Mouse (Mus musculus) megakaryocyte-erythroid progenitor cell, adult 5-6 weeks (primary cell): ENCODE data around the gene Wdr13. TPM values are rescaled to one million over a fixed set of nuclear protein-coding genes. Genes with fewer than 3 reads are reported as not detected.
"Not testable (repeated sequence)": the region's sequence is repeated elsewhere in the genome, so short reads cannot be mapped to it uniquely, and the experiment has no call there.

Experiments
- ATAC-seq: replicated peaks from 2 replicates; pipeline ENCODE4 v1.8.0; 2016; ENCODE audit warnings: mild to moderate bottlenecking, inconsistent platforms; ENCODE audit not compliant: severe bottlenecking, poor library complexity, low FRiP score, low TSS enrichment
- total RNA-seq, 2 experiments: library from RNA; stranded (forward) in 1 of 2; stranded (reverse) in 1 of 2; fragments of 200-1000, 215-1000 nt in 1 of 2; fragments of >200 nt in 1 of 2; fragmentation: Nextera tagmentation in 1 of 2; gene quantifications; 2 replicates each; pipeline ENCODE4 v1.2.3; 2014 to 2017

Wdr13 gene
- total RNA-seq, 2 experiments from 2014 or later: 14.9 to 23.0 TPM

DNA sequence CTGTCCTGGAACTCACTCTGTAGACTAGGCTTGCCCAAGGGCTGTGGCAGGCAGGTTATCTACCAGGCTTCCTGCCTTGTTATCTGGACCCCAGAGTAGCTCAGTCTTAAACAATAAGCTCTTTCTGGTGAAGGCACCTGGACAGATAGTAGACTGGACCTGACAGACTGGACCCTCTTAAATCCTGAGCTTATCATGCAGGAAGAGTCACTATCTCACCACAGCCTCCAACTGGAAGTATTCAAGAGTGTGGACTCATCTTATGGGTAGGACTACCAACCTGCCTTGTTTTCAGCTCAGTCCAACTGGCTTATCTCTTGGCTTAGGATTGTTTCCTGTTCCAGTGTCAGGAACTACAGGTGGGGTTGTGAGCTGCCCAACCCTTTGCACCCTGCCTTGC is 15.4 kb downstream of the Wdr13 start:
- peak; percentile 52 for ATAC-seq

DNA sequence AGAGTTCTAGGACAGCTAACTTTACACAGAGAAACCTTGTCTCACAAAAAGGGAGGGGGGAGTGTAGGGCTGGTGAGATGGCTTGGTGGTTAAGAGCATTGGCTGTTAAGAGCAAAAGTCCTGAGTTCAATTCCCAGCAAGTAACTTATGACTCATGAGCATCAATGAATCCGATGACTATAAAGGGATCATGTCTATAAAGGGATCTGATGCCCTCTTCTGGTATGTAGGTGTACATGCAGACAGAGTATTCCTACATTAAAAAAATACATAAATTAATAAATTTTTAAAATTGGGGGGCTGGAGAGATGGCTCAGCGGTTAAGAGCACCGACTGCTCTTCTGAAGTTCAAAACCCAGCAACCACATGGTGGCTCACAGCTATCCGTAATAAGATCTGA is 17.4 kb downstream of the Wdr13 start:
- ATAC-seq: no peak

DNA sequence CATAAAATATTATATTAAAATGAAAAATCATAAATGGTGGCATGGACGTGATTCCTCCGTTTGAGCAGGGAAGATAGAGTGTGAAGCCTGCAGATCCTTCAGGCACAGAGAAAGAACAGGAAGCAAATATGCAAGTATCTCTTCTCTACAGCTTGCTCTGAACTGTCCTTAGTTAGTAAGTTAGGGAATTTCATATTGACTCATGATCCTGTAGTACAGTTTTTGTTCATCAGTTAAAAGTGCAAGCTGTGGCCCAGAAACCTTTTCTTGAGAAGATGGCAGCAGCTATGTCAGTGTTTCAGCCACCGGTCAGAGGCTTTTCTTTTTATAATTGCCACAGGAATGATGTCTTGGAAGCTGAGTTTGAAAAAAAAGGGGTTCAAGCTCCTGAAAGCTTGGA is 27.7 kb downstream of the Wdr13 start:
- ATAC-seq: no peak

DNA sequence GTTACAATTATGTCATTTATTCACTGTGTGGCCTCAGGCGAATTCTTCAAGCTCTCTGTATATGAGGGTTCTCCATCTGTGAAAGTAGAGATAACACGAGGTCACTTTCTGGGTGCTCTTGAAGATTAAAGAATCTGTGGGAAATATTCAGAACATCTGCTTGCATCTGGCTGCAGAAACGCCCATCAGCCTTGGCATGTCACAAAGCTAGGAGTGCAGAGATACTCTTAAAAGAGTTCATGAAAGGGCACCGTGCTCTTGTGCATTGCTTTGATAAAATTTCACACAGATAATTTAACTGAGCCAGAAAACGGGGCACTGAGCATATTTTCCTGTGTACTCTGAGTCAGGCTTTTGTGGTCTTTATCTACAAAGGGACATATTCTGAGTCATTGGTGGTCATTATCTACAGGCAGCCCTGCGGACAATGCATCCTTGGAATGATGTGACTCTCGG is 30.5 kb downstream of the Wdr13 start:
- peak; percentile 96 for ATAC-seq

DNA sequence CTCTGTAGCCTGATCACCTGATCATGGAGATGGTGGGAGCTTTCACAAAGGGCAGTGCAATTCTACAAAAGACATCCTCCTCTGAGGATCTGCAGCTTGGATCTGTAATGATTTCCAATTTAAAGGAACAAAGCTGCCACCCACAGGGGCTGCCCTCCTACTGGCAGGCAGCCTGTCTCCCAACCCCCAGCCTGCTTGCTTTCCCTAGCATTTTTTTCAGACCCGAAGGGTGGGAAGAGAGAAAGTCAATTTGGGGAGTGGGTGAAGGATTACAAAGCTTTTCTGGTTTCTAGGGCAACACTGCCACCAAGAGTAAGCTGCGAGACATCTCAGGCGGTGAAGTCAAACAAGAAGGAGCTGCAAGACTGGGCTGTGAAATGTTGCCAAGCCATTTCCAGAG is 31.7 kb downstream of the Wdr13 start:
- no peak for ATAC-seq

DNA sequence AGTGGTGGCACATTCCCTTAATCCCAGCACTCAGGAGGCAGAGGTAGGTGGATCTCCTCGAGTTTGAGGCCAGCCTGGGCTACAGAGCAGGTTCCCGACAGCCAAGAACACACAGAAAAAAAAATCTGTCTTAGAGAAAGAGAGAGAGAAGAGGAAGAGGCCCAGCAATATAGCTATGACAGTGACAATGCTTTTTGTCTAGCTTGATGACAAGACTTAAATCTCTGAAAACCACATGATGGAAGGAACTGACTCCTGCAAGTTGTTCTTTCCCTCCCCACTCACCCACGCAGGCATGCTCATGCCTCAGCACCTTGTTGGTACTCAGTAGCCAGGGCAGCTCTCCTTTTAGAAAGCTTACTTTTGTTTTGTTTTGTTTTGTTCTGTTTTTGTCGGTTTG is 33.3 kb downstream of the Wdr13 start:
- no peak for ATAC-seq

DNA sequence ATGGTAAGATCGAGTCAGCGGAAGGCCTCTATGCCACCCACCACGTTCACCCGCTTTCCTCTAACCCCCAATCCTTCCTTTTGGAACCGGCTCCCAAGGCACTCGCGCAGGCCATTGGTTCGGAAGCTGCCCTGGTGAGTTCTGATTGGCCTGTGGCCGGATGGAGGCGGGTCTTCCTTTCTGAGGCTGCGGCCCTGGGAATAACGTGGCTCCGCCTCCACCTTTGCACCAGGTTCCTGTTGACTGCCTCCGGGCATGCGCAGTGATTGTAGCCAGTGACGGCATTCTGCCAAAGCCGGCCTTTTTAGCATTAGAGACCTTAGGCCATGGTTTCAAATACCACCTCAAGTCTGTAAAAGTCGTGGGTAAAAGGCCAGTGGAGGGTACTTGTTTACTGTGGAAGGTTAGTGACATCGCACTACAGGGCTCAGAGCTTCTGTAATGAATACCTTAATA is 35.9 kb downstream of the Wdr13 start:
- ATAC-seq: peak; percentile 98

DNA sequence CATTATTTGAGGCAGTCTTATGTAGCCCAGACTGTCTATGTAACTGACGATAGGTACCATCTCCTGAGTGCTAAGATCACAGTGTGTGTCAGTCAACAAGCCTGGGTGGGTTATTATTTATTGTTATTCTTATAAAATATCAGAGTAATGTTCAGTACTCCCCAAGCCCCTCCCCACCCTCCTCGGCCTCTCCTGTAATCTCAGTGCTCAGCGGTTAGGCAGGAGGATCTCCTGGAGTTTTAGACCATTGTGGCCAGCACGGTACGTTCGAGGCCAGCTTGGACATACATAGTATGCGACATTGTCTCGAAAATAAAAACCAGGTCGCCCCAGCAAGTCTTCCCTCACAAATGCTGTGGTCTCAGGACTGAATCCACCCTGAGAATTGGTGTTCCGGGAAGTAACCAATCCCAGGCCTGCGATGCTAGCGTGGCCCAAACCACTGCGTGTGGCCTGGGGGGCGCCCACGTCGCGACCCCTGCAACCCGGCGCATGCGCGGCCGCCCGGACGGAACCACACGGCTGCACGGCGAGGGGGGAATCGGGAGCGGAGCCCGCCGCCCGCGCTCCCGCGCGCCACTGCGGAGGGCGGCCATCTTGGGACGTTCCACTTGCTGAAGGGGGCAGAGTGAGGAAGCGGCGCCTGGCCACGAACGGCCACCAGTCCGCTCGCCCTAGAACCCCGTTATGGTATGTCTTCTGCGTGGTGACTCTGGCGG is 36.5 kb downstream of the Wdr13 start:
- peak; percentile 85 for ATAC-seq

DNA sequence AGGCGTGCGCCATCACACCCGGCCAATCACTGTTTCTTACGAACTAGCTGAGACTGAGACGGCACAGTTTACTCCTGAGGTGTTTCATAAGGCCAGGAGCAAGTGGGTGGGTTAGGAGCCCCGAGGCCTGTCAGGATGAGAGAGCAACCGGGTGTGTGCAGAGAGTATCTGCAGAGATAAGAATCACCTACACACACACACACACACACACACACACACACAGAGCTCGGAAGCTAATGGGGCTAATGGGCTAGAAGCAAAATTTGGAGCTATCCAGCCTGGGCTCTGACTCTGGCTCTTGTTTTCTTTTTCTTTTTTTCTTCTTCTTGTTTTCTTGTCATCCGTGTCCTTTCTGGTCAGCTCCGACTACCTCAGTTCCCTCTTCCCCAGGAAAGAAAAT is 37.1 kb downstream of the Wdr13 start:
- ATAC-seq: no peak

DNA sequence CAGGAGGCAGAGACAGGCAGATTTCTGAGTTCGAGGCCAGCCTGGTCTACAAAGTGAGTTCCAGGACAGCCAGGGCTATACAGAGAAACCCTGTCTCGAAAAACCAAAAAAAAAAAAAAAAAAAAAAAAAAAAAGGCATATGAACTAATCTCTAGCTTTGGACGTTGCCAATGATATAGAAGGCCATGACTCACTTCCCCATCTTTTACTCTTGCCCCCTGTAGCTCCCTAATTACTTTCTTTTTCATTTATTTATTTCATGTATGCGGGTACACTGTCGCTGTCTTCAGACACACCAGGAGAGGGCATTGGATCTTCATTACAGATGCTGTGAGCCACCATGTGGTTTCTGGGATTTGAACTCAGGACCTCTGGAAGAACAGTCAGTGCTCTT is 41.7 kb downstream of the Wdr13 start:
- ATAC-seq: not testable (repeated sequence)

DNA sequence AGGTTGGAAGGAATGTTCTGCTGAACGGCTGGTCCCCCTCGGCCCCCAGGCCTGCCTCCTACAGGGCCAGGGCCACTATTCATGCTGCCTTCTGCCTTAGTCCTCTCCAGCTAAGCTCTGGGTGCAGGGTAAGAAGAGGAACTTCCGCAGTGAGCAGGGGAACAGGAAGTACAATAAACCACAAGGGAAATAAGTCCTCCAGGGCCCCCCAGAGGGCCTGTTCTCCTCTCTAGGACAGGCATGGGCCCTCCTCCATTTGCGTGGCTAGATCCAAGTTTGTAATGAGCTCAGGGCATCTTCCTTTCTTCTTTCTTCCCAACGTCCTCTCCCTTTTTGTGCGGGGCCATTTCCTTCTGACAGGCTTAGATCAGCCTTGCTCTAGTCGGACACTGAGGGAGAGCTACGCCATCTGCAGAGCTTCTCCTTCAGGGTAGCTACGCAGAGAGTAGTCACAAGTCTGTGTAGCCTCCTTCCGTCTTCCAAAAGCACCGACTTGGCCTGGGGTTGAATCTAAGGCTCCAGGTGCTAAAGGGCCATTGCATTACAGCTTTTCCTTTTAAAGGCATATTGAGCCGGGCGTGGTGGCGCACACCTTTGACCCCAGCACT is 42.2 kb downstream of the Wdr13 start, which contains the start of gene Was:
Was (minus strand) TSS at position 153 of the 608 bp plus-strand sequence.
- ATAC-seq: peak; percentile 74

DNA sequence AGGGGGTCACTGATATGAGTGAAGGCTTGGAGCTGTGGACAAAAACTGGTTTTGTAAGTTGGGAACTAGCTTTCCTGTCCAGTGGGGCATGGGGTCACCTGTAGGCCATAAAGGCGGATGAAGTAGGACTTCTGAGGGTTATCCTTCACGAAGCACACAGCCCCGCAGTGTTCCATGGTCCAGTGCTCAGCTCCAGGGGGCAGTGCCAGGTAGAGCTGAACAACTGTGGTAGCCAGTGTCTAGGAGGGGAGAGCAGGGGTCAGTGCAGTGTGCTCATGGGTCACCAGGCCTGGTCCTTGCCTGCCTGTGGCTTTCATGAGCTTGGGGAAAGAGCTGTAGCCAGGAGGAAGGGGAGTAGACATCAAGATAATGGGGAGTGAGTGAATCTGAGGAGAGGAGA is 42.9 kb downstream of the Wdr13 start:
- no peak for ATAC-seq

DNA sequence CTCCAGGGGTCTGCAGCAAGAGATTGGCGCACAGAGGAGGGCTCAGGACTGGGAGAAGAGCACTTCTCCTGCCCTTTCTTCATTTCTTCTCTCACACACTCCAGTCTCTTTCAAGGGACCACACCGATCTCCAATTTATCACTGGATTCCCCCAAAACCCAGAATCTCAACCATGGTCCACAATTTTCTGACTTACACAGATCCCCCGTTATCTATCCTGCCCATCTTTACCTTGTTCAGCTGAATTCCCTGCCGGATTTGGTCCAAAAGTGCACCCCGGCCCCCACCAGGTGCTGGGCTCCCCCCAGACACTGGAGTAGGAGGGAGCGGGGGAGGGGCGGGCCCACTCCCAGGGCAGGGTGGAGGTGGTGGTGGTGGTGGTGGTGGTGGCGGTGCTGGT is 47.1 kb downstream of the Wdr13 start:
- no peak for ATAC-seq

DNA sequence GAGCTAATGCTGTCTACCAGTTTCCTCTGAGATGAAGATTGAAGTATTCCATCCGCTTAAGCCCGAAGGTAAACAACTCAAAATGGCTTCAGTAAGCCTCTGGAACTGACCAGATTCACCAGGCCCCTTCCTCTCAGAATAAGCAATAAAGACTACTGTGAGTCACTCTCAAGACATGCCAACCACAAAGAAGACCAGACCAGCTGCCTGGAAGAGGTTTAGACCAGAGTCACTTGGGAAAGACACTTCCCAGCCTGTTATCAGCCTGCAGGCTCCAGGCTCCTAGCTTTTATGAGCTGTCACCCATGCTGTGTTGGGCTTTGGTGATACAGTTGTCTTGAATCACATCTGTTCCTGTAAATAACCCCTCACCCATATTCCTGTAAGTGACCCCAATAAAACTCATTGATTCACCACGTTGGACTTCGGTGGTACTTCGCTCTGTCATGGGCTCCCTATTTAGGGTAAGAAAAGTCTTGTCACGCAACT is 47.9 kb downstream of the Wdr13 start:
- ATAC-seq: no peak

DNA sequence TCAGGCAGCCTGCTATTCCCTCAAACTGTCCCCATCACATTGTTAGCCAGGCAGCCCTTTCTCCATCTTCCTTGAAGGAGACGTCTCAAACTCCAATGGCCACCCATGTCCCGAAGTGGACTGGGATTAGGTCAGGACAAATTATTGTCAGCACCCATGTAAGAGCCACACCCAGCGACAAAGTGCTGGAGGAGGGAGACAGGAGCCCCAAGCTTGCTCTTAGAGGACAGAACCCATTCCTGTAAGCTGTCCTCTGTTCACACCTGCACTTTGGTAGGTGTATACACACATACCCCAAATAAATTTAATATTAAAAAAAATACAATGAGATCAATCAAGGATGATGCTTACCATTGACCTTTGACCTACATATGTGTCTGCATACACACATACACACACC is 57.6 kb downstream of the Wdr13 start:
- ATAC-seq: 0 out of 2 replicates have a peak, but pooled peaks have one; percentile 6

DNA sequence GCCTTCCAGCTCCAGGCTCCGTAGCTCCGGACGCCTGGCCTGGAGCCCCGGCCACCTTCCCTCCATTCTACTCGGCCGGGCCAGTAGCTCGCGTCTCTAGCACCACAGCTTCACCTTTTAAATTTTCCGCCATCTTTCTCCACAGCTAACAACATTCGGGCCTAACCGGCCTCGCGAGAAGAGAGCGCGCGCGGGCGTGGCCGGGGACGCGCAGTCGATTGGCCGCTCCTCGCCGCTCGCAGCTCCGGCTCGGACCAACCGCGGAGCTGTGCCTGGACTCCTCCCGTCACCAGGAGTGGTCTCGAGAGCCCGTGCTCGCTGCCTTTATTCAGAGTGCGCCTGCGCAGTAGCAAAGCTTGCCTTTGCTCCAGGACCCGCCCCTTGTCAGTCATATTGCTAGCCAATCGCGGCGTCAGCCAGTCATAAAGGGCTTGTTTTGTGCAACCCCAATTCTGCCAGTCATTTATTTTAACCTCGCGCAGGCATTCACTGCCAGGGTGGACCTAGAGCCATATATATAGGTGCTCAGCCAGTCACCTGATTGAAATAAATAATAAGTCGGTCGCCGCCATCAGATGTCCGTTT is 58.2 kb downstream of the Wdr13 start, which contains the start of gene Suv39h1:
Suv39h1 (minus strand) TSS at position 331 of the 585 bp plus-strand sequence.
- ATAC-seq: peak; percentile 98

DNA sequence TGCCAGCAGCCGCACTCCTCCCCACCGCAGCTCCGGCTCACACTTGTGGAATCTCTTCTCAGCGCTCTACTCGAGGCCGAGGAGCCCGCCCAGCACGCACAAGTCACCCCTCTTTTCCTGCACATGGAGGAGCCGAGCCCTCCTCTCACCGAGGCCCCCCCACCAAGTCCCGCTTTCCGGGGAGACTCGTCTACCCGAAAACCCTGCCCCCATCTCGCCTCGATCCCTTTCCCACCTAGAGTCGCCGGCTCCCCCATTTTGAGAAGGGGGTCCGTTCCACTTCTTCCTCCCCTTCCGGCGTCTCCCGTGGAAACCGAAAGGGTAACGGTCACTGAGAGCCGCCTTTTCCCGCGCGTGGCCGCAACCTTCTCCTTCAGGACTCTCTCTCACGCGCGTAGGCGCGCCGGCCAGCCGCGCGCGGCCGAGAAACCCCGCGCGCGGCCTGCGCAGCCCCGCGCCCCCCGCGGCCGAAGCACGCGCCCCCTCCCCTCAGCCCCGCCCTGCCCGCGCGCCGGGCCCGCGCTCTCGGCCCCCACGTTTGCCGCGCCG is 58.7 kb downstream of the Wdr13 start:
- ATAC-seq: peak; percentile 62
